Mouse (Mus musculus) bone marrow, adult 2 months (tissue): ENCODE results near the gene Phb2.

Source experiments
- CTCF ChIP-seq: fragments of 200-500 bp; IDR thresholded peaks from 2 replicates; pipeline ENCODE4 v1.5.1; 2011; ENCODE audit warnings: low read length, control low read depth; ENCODE audit not compliant: control insufficient read depth, insufficient read depth
- POLR2A ChIP-seq: fragments of 200-500 bp; IDR thresholded peaks from 2 replicates; pipeline ENCODE4 v1.6.1; 2011; ENCODE audit warnings: low read depth, mild to moderate bottlenecking, control low read depth, low read length, borderline replicate concordance; ENCODE audit not compliant: control insufficient read depth

DNA sequence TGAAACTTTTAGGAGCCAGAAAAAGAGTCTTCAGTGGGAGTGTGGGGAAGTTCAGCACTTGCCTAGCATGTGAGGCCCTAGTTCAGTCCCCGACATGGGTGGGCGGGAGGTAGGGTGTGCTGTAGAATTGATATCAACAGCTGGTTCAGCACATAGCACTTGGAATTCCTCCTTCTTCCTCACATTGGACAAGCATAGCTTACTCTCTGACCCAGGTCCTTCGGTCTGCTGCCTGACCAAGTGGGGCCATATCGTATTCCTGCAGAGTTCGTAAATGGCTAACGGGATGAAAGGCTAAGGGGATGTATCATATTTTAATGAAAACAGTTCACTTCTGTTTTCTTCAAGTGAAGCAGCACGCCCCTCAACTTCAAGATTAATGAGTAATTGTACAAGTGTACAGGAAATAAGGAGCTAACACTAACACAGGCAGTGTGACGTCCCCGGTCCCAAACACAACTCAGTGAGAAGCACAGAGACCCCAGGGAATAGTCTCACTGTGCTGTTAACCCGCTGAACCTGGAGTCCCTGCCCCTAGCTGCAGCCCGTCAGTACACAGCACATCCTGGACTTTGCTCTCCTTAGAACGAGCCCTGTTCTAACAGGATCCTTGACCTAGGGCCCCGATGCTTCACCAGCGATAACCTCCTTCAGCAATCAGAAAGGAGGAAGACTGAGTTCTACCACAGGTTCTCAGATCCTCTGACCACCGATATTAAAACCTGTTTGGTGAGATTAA is 18.7 kb upstream of the Phb2 start:
- TF ChIP-seq POLR2A (no peak), CTCF (no peak)
